Mouse (Mus musculus): ENCODE measurements around the gene Alkbh3. TPM values are rescaled to one million over a fixed set of nuclear protein-coding genes. Genes with fewer than 3 reads are reported as not detected.

Gene Alkbh3
- total and polyA plus RNA-seq, 3 experiments, result not detected

GRCm38 (mm10) chr2:93992259-93992658 is 18.3 kb downstream of the Alkbh3 start:
- Histone ChIP-seq H3K36me3 (ENCODE audit: control insufficient read depth in 1 of 2, insufficient read depth in 2 of 2, low read length in 2 of 2) (no peaks in the 10 kb centered on the region), H3K27ac (ENCODE audit: control insufficient read depth, low read depth, low read length) (no peak overlapping the region), H3K9ac (ENCODE audit: control insufficient read depth, low read depth, low read length, poor library complexity, severe bottlenecking) (no peak overlapping the region), H3K27me3 (ENCODE audit: control insufficient read depth in 1 of 2, insufficient read depth in 2 of 2, low read length in 2 of 2) (peaks cover 9 to 13% of the 10 kb centered on the region in 2 experiments), H3K4me3 (ENCODE audit: control insufficient read depth in 1 of 2, insufficient read depth in 1 of 2, low read depth in 2 of 2, low read length in 2 of 2) (no peak overlapping the region), H3K4me1 (ENCODE audit: control insufficient read depth in 1 of 2, insufficient read depth in 2 of 2, low read length in 2 of 2) (peaks cover 0 to 4% of the 10 kb centered on the region in 2 experiments; a peak in 1 of 4 replicates), H3K79me2 (ENCODE audit: control insufficient read depth, insufficient read depth, low read length, poor library complexity) (no peaks in the 10 kb centered on the region), H3K9me3 (replicated peaks; ENCODE audit: insufficient read depth, low read length) (no peaks in the 10 kb centered on the region)
- TF ChIP-seq TAL1 (IDR thresholded peaks at IDR 0.05; ENCODE audit: low read length) (no peak), UBTF (IDR thresholded peaks at IDR 0.05; ENCODE audit: borderline replicate concordance, insufficient read depth, low read depth, low read length) (no peak), GATA1 (IDR thresholded peaks at IDR 0.05; ENCODE audit: low read depth, low read length) (no peak), ELF1 (IDR thresholded peaks at IDR 0.05; ENCODE audit: low read depth, low read length) (no peak), USF2 (IDR thresholded peaks at IDR 0.05; ENCODE audit: borderline replicate concordance in 1 of 2, insufficient read depth in 1 of 2, low read depth in 1 of 2, low read length in 2 of 2) (no peak), ZMIZ1 (IDR thresholded peaks at IDR 0.05; ENCODE audit: low read depth, low read length) (no peak), POLR2AphosphoS5 (IDR thresholded peaks at IDR 0.05; ENCODE audit: borderline replicate concordance, low read depth, low read length) (no peak), SIN3A (IDR thresholded peaks at IDR 0.05; ENCODE audit: low read length) (no peak), NELFE (IDR thresholded peaks at IDR 0.05; ENCODE audit: low read depth, low read length) (no peak), MYB (IDR thresholded peaks at IDR 0.05; ENCODE audit: low read depth, low read length) (no peak), MAFK (IDR thresholded peaks at IDR 0.05; ENCODE audit: borderline replicate concordance, low read depth, low read length) (no peak), ZKSCAN1 (IDR thresholded peaks at IDR 0.05; ENCODE audit: low read depth, low read length) (no peak), ZNF384 (IDR thresholded peaks at IDR 0.05; ENCODE audit: low read depth, low read length) (no peak), MEF2A (IDR thresholded peaks at IDR 0.05; ENCODE audit: extremely low read depth, insufficient replicate concordance, low read depth, low read length, poor library complexity, severe bottlenecking) (no peak), MAZ (IDR thresholded peaks at IDR 0.05; ENCODE audit: low read depth, low read length) (no peak), CHD2 (IDR thresholded peaks at IDR 0.05; ENCODE audit: low read length) (no peak), POLR2A (IDR thresholded peaks at IDR 0.05; ENCODE audit: control insufficient read depth in 1 of 2, insufficient read depth in 1 of 2, low read depth in 1 of 2, low read length in 2 of 2, poor library complexity in 1 of 2) (no peak), NRF1 (IDR thresholded peaks at IDR 0.05; ENCODE audit: insufficient read depth, low read depth, low read length, poor library complexity, severe bottlenecking) (no peak)
- DNase-seq (ENCODE audit: low read depth, low spot score), result peak; percentile 58

GRCm38 (mm10) chr2:93991336-93991735 is 19.3 kb downstream of the Alkbh3 start:
- Histone ChIP-seq H3K9me3 (replicated peaks; ENCODE audit: insufficient read depth, low read length) (no peaks in the 10 kb centered on the region), H3K4me1 (ENCODE audit: control insufficient read depth in 1 of 2, insufficient read depth in 2 of 2, low read length in 2 of 2) (peaks cover 0 to 4% of the 10 kb centered on the region in 2 experiments; a peak in 1 of 4 replicates), H3K36me3 (ENCODE audit: control insufficient read depth in 1 of 2, insufficient read depth in 2 of 2, low read length in 2 of 2) (no peaks in the 10 kb centered on the region), H3K27me3 (ENCODE audit: control insufficient read depth in 1 of 2, insufficient read depth in 2 of 2, low read length in 2 of 2) (peaks cover 9 to 13% of the 10 kb centered on the region in 2 experiments), H3K27ac (ENCODE audit: control insufficient read depth, low read depth, low read length) (no peak overlapping the region), H3K79me2 (ENCODE audit: control insufficient read depth, insufficient read depth, low read length, poor library complexity) (no peaks in the 10 kb centered on the region), H3K9ac (ENCODE audit: control insufficient read depth, low read depth, low read length, poor library complexity, severe bottlenecking) (no peak overlapping the region), H3K4me3 (ENCODE audit: control insufficient read depth in 1 of 2, insufficient read depth in 1 of 2, low read depth in 2 of 2, low read length in 2 of 2) (no peak overlapping the region)
- DNase-seq (ENCODE audit: low read depth, low spot score), result no peak
- TF ChIP-seq USF2 (IDR thresholded peaks at IDR 0.05; ENCODE audit: borderline replicate concordance in 1 of 2, insufficient read depth in 1 of 2, low read depth in 1 of 2, low read length in 2 of 2), result no peak
- TF ChIP-seq SMC3 (IDR thresholded peaks at IDR 0.05; ENCODE audit: low read depth, low read length), result no peak
- TF ChIP-seq RAD21 (IDR thresholded peaks at IDR 0.05; ENCODE audit: low read depth, low read length), result no peak
- no peak for TF ChIP-seq ZMIZ1 (IDR thresholded peaks at IDR 0.05; ENCODE audit: low read depth, low read length)
- no peak for TF ChIP-seq CHD2 (IDR thresholded peaks at IDR 0.05; ENCODE audit: low read length)
- no peak for TF ChIP-seq MAFK (IDR thresholded peaks at IDR 0.05; ENCODE audit: borderline replicate concordance, low read depth, low read length)
- TF ChIP-seq MAZ (IDR thresholded peaks at IDR 0.05; ENCODE audit: low read depth, low read length), result no peak
- no peak for TF ChIP-seq TAL1 (IDR thresholded peaks at IDR 0.05; ENCODE audit: low read length)
- no peak for TF ChIP-seq EP300 (IDR thresholded peaks at IDR 0.05; ENCODE audit: low read depth in 1 of 2, low read length in 2 of 2)
- no peak for TF ChIP-seq NELFE (IDR thresholded peaks at IDR 0.05; ENCODE audit: low read depth, low read length)
- TF ChIP-seq UBTF (IDR thresholded peaks at IDR 0.05; ENCODE audit: borderline replicate concordance, insufficient read depth, low read depth, low read length), result no peak
- TF ChIP-seq USF1 (IDR thresholded peaks at IDR 0.05; ENCODE audit: low read depth, low read length), result no peak
- no peak for TF ChIP-seq ELF1 (IDR thresholded peaks at IDR 0.05; ENCODE audit: low read depth, low read length)

Measured in MEL (cell line).